Mouse (Mus musculus) B cell, adult (primary cell): Measurements from ENCODE around the gene Sfxn1. TPM values are rescaled to one million over a fixed set of nuclear protein-coding genes. Genes with fewer than 3 reads are reported as not detected.

ENCODE experiments used
- total RNA-seq: library from RNA; stranded (reverse); gene quantifications from 4 replicates; pipeline ENCODE4 v1.2.4, GENCODE M21; 2023; ENCODE audit not compliant: inconsistent age

Sfxn1 gene
- total RNA-seq = 26.8 to 29.4 TPM (median 27.9 TPM) in 4 replicates

DNA sequence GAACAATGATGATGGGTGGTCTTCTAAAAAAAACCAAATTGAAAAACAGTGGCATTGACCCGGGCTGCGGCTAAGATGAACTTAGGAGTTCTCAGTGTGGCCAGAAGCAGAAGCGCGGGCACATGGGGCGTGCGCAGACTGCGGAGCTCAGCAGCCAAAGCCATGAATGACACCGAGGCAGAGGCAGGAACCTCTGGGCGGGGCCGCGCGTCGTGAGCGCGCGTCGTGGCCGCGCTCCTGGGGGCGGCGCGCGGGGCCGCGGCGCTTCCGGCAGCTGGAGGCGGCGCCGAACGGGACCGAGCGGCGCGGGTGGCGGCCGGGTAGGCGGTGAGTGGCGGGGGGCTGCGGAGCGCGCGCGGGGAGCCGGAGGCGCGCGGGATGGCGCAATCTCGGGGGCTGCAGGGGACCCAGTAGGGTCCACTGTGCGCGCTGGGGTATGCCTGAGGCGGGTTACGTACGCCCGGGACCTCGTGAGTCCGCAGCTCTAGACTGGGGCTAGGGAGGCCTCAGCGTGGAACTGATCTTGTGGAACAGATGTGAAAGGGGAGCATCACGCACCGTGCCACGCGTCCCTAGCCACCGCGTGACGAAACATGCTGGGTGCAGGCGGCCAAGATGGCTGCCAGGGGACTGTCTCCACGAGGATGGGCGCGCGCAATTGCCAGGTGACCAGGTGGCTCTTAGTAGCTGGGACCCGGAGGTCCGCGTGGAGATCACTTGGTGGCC, at the start of gene Sfxn1:
Sfxn1 (plus strand) TSS at position 264 of the 726 bp plus-strand sequence.

DNA sequence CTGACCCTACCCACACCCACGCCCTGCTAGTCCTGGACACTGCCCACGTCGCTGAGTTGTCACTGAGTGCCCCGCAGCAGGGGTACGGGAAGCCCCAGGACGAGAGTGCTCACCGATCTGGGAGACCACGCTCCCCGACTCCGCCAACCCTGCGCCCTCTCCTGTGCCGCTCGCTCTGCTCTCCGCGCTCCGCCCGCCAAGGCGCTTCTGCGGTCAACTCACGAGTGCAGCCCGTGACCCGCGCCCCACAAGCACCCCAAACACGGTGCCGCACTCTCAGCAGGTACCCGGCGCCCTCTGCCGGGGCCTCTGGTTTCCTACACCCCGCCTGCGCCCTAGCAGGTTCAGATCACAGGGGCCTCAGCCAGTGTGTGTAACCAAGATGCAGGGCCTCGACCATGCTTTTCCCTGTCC, 16.2 kb upstream of the Sfxn1 start, which contains the start of gene Drd1:
Drd1 (minus strand) TSS at position 258 of the 414 bp plus-strand sequence.

Other genes with a start within 250 kb of the Sfxn1 start
- 0.55 to 1.8 TPM (median 0.90 TPM) in 4 replicates for gene Drd1, start 16.2 kb upstream of the Sfxn1 start, total RNA-seq
- gene Hrh2, start 120.3 kb downstream of the Sfxn1 start, total RNA-seq = 5.7 to 8.2 TPM (median 7.4 TPM) in 4 replicates